Mouse (Mus musculus): ENCODE data around the gene Tma16.

Gene Tma16

GRCm38 (mm10) chr8:66486084-66486763, at the start of gene Tma16:
Gene Tma16 (minus strand): TSS chr8:66486530.
- peak; percentile 65 to 84 for DNase-seq

- no peak for DNase-seq
Measured at GRCm38 (mm10) chr8:66520576-66520975, 34.2 kb upstream of the Tma16 start.

GRCm38 (mm10) chr8:66519149-66519548, 32.8 kb upstream of the Tma16 start:
- no peak for DNase-seq

- no peak for DNase-seq
Measured at GRCm38 (mm10) chr8:66511537-66511936, 25.2 kb upstream of the Tma16 start, which contains the start of gene Tktl2. Gene Tktl2 (plus strand): TSS chr8:66511756.

GRCm38 (mm10) chr8:66503381-66503780, 17.1 kb upstream of the Tma16 start:
- no peak for DNase-seq

GRCm38 (mm10) chr8:66496998-66497577, 10.8 kb upstream of the Tma16 start:
- peak; percentile 14 to 42 for DNase-seq

- peak; percentile 27 to 69 for DNase-seq
Measured at GRCm38 (mm10) chr8:66495726-66496125, 9.4 kb upstream of the Tma16 start.

- no peak for DNase-seq
Measured at GRCm38 (mm10) chr8:66494496-66494895, 8.2 kb upstream of the Tma16 start.

GRCm38 (mm10) chr8:66490624-66491023, 4.3 kb upstream of the Tma16 start:
- DNase-seq: no peak

- no peak for DNase-seq
Measured at GRCm38 (mm10) chr8:66488556-66488955, 2.2 kb upstream of the Tma16 start.

GRCm38 (mm10) chr8:66476880-66477279, 9.4 kb downstream of the Tma16 start:
- no peak for DNase-seq

- DNase-seq: no peak
Measured at GRCm38 (mm10) chr8:66469821-66470220, 16.5 kb downstream of the Tma16 start.

GRCm38 (mm10) chr8:66457057-66457456, 29.3 kb downstream of the Tma16 start:
- no peak for DNase-seq

GRCm38 (mm10) chr8:66450691-66451090, 35.6 kb downstream of the Tma16 start:
- DNase-seq: peak in 1 of 2 experiments; percentile 53

GRCm38 (mm10) chr8:66445351-66445750, 41.0 kb downstream of the Tma16 start:
- DNase-seq: no peak

GRCm38 (mm10) chr8:66444141-66444540, 42.2 kb downstream of the Tma16 start:
- DNase-seq: no peak

GRCm38 (mm10) chr8:66442778-66443177, 43.6 kb downstream of the Tma16 start:
- peak in 1 of 2 experiments; percentile 29 for DNase-seq

- no peak for DNase-seq
Measured at GRCm38 (mm10) chr8:66441123-66441522, 45.2 kb downstream of the Tma16 start.

GRCm38 (mm10) chr8:66438468-66438867, 47.9 kb downstream of the Tma16 start:
- DNase-seq: peak in 1 of 2 experiments; percentile 46

- DNase-seq: no peak
Measured at GRCm38 (mm10) chr8:66437929-66438328, 48.4 kb downstream of the Tma16 start.

- no peak for DNase-seq
Measured at GRCm38 (mm10) chr8:66436804-66437203, 49.5 kb downstream of the Tma16 start.

- DNase-seq: no peak
Measured at GRCm38 (mm10) chr8:66433577-66433976, 52.8 kb downstream of the Tma16 start.

GRCm38 (mm10) chr8:66430639-66431038, 55.7 kb downstream of the Tma16 start:
- DNase-seq: no peak
